Mouse (Mus musculus) urinary bladder, postnatal 14 days (tissue): ENCODE data around the gene Siah1b.
A peak's percentile ranks its signal among the peaks of the same experiment; 100 is the strongest.

ENCODE experiments used
- DNase-seq: peaks from one replicate; pipeline ENCODE4 v3.0.0; 2021; ENCODE audit warnings: low spot score

Gene Siah1b

GRCm38 (mm10) chrX:164076040-164076775, at the start of gene Siah1b:
Gene Siah1b (minus strand): TSS chrX:164076493.
- DNase-seq = peak; percentile 91

DNA sequence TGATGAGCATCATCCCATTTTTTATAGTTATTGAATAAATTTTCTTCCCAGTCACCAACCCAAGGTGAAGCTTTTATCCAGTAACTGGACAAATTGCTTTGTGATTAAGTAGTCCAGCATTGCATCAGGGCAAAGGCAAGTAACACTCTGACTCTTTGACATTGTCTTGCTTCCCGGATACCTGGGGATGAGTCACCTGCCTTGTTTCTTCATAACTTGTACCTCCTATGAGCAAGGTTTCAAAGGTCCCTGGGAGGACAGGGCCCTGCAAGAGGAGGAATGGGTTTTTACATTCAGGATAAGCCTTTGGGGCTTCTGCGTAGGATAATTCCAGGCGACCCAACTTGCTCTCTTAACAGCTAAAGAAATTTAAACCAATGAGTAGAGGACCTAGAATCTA, 47.6 kb upstream of the Siah1b start:
- DNase-seq = no peak

DNA sequence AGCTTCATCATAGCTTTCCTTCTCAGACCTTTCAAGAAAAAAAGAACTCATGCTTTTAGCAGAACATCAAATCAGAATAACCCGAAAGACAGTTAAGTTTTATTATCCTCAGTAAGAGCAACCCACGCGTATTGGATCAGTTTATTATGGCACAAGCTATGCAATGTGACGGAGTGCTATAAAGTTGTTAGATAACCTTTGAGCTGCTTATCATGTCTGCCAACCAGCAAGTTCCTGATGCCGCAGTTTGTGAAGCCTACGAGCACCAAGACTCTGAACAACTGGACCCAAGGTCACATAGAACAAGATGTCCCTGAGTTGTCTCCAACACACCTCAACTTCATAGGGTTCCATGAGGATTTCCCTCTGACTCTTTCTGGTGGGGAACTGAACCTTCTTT, 37.5 kb upstream of the Siah1b start:
- DNase-seq = no peak

GRCm38 (mm10) chrX:164111146-164111545, 34.9 kb upstream of the Siah1b start:
- DNase-seq = no peak

GRCm38 (mm10) chrX:164102656-164103055, 26.4 kb upstream of the Siah1b start:
- DNase-seq = no peak

GRCm38 (mm10) chrX:164102198-164102597, 25.9 kb upstream of the Siah1b start:
- DNase-seq = no peak

DNA sequence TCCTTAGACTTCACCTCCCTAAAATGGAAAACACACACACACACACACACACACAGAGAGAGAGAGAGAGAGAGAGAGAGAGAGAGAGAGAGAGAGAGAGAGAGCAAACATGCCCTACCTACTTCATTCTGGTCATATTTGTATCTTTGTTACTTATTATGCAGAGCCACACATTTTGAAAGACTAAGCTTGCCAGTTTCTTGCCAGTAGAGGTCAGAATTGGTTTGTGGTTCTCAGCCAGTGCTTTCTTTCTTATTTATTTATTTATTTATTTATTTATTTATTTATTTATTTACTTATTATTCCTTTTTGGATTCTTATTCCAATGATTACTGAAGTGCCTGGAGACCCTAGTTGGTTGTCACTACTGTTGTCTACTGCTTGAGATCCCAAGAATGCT, 25.2 kb upstream of the Siah1b start:
- DNase-seq = no peak

- DNase-seq = no peak
These were observed 19.5 kb upstream of the Siah1b start for GRCm38 (mm10) chrX:164095838-164096237.

- DNase-seq = no peak
These were observed 17.1 kb upstream of the Siah1b start for GRCm38 (mm10) chrX:164093435-164093834.

DNA sequence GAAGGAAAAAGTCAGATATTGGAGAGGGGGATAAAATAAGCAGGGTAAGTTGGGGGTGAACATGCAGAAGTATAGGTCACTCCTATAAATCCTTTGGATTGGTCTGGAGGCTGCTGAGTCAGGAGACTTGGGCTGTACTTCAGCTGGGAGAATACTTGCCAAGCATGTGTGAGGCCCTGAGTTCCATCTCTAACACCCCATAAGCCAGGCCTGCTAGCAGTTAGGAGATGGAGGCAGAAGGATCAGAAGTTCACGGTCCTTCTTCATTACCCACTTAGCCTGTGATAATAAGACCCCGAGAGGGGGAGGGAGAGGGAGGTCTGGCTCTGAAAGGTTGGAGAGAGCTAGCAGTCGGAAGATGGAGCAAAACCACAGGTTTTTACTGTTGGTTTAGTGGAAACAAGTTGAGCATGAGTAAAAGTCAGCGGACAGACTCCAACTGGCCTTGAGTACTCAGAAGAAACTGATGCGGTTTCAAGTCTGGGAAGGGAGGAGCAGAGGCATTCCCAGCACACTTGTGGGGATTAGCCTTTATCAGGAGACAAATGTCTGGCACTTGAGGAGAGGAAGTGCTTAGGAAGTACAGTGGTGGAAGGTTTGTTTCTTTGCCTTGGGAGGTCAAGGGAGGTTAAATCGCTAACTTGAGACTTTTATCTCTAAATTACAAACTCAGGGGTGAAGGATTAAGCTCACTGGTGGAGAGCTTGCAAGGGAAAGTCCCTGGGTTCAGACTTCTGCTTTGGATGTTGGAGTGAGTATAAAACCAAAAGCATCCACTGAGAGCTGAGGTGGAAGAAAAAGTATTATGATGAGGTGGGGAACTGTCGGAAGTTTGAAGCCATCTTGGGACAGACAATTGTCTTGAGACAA, 16.2 kb upstream of the Siah1b start:
- peak; percentile 6 for DNase-seq

- no peak for DNase-seq
These were observed 13.6 kb upstream of the Siah1b start for GRCm38 (mm10) chrX:164089916-164090315.

DNA sequence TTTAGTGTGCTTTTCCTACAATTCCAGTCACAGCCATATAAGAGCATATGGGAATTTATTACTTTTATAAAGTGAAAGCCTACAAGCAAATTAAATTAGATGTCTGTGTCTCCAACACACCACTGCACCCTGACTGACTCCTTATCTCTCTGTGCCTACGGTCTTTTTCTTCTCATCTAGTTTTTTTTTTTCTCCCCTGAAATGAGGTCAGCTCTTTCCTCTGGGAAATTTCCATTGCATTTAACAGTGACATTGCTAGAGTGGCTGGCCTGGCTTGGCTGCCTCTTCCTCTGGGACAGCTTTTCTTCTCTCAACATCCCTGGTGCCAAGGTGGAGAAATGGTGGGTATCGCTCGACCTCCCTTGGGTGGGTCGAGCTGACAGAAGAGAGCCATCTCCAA, 12.3 kb upstream of the Siah1b start, which contains the start of gene Cltrn:
TSS of gene Cltrn (plus strand) at position 249 of the 400 bp plus-strand sequence.
- no peak for DNase-seq

DNA sequence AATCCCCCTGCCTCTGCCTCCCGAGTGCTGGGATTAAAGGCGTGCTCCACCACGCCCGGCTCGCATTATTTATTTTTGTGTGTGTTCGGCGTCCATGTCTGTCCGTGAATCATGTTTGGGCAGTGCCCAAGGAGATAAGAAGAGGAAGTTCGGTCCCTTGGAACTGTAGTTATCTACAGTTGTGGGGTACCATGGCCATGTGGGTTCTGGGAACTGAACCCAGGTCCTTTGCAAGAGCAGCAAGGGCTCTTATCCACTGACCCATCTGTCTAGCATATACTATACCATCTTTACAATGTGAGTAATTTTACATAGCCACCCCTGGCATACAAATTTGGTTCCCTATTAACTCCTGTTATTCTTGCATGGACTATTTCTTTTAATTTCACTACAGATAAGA, 5.7 kb upstream of the Siah1b start:
- DNase-seq = no peak

DNA sequence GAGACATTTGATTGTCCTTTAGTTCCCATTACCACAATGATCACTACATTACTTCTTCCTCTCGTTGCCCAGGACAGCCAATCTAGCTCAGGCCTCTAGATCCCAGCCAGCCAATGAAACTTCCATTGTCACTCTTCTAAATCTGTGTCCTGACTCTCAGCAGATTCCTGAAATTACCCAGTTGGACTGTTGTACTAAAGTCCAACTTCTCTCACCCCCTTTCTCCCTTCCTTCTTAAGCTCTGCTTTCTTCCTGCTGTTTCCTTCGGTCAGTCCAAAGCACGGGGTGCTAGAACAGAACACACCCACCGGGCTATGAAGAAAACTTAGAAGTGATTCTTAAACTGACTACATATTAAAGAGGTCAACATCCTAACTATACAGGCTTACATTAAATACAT, 7.3 kb downstream of the Siah1b start:
- DNase-seq = no peak

DNA sequence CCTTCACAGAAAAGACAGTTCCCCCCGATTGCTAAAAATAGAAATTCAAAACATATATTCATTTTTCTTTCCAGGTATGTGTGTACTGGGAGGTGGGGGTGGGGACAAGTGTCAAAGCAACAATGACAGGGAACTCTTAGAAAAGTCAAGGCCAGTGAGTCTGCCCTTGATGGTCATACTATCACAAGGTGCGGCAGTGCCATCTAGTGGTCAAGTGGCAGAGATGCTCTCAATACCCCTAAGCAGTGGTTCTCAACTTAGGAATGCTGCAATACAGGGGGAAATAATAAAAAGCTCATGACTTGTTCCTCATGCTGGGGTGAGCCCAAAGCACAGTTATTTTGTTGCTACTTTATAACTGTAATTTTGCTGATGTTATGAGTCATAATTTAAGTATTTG, 10.1 kb downstream of the Siah1b start:
- peak; percentile 70 for DNase-seq

DNA sequence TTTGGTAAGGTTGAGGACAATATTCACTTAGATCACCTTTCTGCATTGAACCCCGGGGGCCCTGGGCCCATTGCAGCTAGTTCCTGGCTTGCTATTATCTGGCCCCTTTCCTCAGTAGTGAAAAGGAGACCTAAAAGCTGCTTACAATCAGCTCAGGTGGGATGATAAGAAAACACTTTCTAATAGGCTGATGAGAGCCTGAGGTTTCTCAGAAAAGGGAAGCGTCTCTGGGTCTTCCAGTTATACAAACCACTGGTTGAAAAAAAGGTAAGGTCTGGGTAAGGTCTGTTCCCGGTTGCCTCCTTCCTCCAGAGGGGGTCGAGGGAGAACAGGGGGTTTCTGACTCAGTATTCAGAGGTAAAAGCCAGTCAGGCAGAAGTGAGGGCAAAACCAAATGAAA, 17.2 kb downstream of the Siah1b start:
- DNase-seq = no peak

- no peak for DNase-seq
These were observed 17.8 kb downstream of the Siah1b start for GRCm38 (mm10) chrX:164058523-164058922.

- DNase-seq = no peak
These were observed 20.6 kb downstream of the Siah1b start for GRCm38 (mm10) chrX:164055726-164056125.

DNA sequence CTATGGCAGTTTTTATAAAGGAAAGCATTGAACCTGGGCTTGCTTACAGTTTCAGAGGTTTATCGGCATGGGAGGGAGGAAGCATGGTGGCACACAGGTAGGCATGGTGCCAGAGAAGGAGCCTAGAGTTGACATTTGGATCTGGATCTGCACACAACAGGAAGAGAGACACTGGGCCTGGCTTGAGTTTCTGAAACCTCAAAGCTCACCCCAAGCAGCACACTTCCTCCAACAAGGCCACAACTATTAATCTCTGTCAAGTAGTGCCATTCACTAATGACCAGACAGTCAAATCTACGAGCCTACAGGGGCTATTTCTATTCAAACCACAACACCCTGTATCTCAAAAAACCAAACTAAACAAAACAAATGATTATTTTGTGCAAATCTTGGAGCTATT, 29.6 kb downstream of the Siah1b start:
- DNase-seq = no peak

GRCm38 (mm10) chrX:164042069-164042468, 34.2 kb downstream of the Siah1b start:
- no peak for DNase-seq

GRCm38 (mm10) chrX:164038882-164039281, 37.4 kb downstream of the Siah1b start:
- DNase-seq = no peak

GRCm38 (mm10) chrX:164035931-164036330, 40.4 kb downstream of the Siah1b start:
- DNase-seq = no peak

GRCm38 (mm10) chrX:164035401-164035800, 40.9 kb downstream of the Siah1b start:
- DNase-seq = no peak
